Mouse (Mus musculus) CH12.LX (cell line): ENCODE measurements at regions not wholly inside any gene's neighbourhood (a gene's known extent, or its start where the extent isn't known, plus 50 kb on each side); places are given as distances from the start of the nearest gene placed in this dataset.

ENCODE experiments used
- CTCF ChIP-seq, 2 experiments: IDR thresholded peaks in 1 of 2; conservative IDR thresholded peaks in 1 of 2; 2 replicates each; pipeline ENCODE4 v1.5.1; 2011 to 2012; ENCODE audit warnings: low read depth in 2 of 2, low read length in 2 of 2, improper control_type of control experiment in 1 of 2, inconsistent platforms in 1 of 2, mild to moderate bottlenecking in 1 of 2, moderate library complexity in 1 of 2
- MAZ ChIP-seq: IDR thresholded peaks from 2 replicates; pipeline ENCODE4 v1.6.1; 2012; ENCODE audit warnings: low read depth, mild to moderate bottlenecking, inconsistent platforms, low read length, improper control_type of control experiment, moderate library complexity
- MYC ChIP-seq: IDR thresholded peaks from 2 replicates; pipeline ENCODE4 v1.6.1; 2011; ENCODE audit warnings: low read depth, mild to moderate bottlenecking, improper control_type of control experiment, low read length

- TF ChIP-seq MAZ: no peak
- TF ChIP-seq CTCF (conservative IDR thresholded peaks at IDR 0.05 in 1 of 2, IDR thresholded peaks at IDR 0.05 in 1 of 2; ENCODE audit: low read depth in 2 of 2, low read length in 2 of 2): no peak
- TF ChIP-seq MYC: no peak
Observed at GRCm38 (mm10) chr15:7604847-7605246, 205.8 kb upstream of the Gdnf start.
